Mouse (Mus musculus) embryonic facial prominence, embryonic 10.5 days (tissue): ENCODE data around the gene Nptx2. TPM values are rescaled to one million over a fixed set of nuclear protein-coding genes. Genes with fewer than 3 reads are reported as not detected.

Experiments used
- DNase-seq: peaks from one replicate; pipeline ENCODE4 v3.0.0-alpha.2; 2017; ENCODE audit warnings: low spot score
- H3K27ac ChIP-seq: fragments of 300-500 bp; sonication (generic); replicated peaks from 2 replicates; pipeline ENCODE4 v1.5.1; 2016; ENCODE audit warnings: mild to moderate bottlenecking
- H3K27me3 ChIP-seq: fragments of 300-500 bp; sonication (generic); replicated peaks from 2 replicates; pipeline ENCODE4 v1.6.1; 2016; ENCODE audit warnings: low read depth, mild to moderate bottlenecking; ENCODE audit not compliant: poor library complexity, severe bottlenecking
- H3K36me3 ChIP-seq: fragments of 300-500 bp; sonication (generic); replicated peaks from 2 replicates; pipeline ENCODE4 v1.6.1; 2016; ENCODE audit warnings: mild to moderate bottlenecking, moderate library complexity
- H3K4me1 ChIP-seq: fragments of 300-500 bp; sonication (generic); 2 replicates; pipeline ENCODE4 v1.6.1; 2016
- H3K4me3 ChIP-seq: fragments of 300-500 bp; sonication (generic); 2 replicates; pipeline ENCODE4 v1.5.1; 2016; ENCODE audit warnings: mild to moderate bottlenecking, moderate library complexity
- H3K9me3 ChIP-seq: fragments of 300-500 bp; sonication (generic); 2 replicates; pipeline ENCODE4 v1.6.1; 2016; ENCODE audit warnings: mild to moderate bottlenecking
- WGBS: fragments of 180-500 bp; shearing (Covaris S2); methylation state at CpG from one replicate; pipeline ENCODE4 v1.1.7; 2016; 5-methylcytosine and 5-hydroxymethylcytosine counted together
- polyA plus RNA-seq: library from polyadenylated mRNA; unstranded; fragments of >200 nt; fragmentation: Nextera tagmentation; extraction: Ambion mirVana; gene quantifications from 2 replicates; pipeline ENCODE4 v1.2.1, GENCODE M21; 2016

Gene Nptx2
- polyA plus RNA-seq, 1 experiment from 2014 or later = 0.77 TPM

- Histone ChIP-seq H3K27ac (no peak overlapping the region), H3K9me3 (no peaks in the 10 kb centered on the region), H3K4me3 (no peak overlapping the region), H3K4me1 (peaks cover 18% of the 10 kb centered on the region), H3K36me3 (no peaks in the 10 kb centered on the region), H3K27me3 (peaks cover 49% of the 10 kb centered on the region)
- peak; percentile 45 for DNase-seq
- 28% methylated on average over 12 of the region's 12 CpGs for WGBS
These were observed 2.9 kb upstream of the Nptx2 start for GRCm38 (mm10) chr5:144542711-144543308.

GRCm38 (mm10) chr5:144546423-144546995 lies 807 bp downstream of the Nptx2 start:
- H3K27ac ChIP-seq = no peak overlapping the region
- H3K27me3 ChIP-seq = peaks cover 77% of the 10 kb centered on the region
- WGBS = 2% methylated on average over 34 of the region's 34 CpGs
- H3K9me3 ChIP-seq = no peaks in the 10 kb centered on the region
- peak overlapping the region; percentile 53 for H3K4me3 ChIP-seq
- H3K4me1 ChIP-seq = peaks cover 27% of the 10 kb centered on the region
- DNase-seq = peak; percentile 55
- H3K36me3 ChIP-seq = no peaks in the 10 kb centered on the region

GRCm38 (mm10) chr5:144547333-144547878 lies 1.7 kb downstream of the Nptx2 start:
- Histone ChIP-seq H3K36me3 (no peaks in the 10 kb centered on the region), H3K27me3 (peaks cover 82% of the 10 kb centered on the region), H3K4me1 (peaks cover 27% of the 10 kb centered on the region), H3K27ac (no peak overlapping the region), H3K9me3 (no peaks in the 10 kb centered on the region), H3K4me3 (peak overlapping the region; percentile 53)
- 13% methylated on average over 9 of the region's 9 CpGs for WGBS
- no peak for DNase-seq

- H3K27me3 ChIP-seq = peaks cover 85% of the 10 kb centered on the region
- no peaks in the 10 kb centered on the region for H3K36me3 ChIP-seq
- peaks cover 27% of the 10 kb centered on the region for H3K4me1 ChIP-seq
- whole genome bisulfite sequencing = 3% methylated on average over 21 of the region's 21 CpGs
- DNase-seq = peak; percentile 60
- no peak overlapping the region; the same call in 1 of the 2 replicates for H3K27ac ChIP-seq
- no peaks in the 10 kb centered on the region for H3K9me3 ChIP-seq
- H3K4me3 ChIP-seq = peak overlapping the region; percentile 53
These were observed 2.5 kb downstream of the Nptx2 start for GRCm38 (mm10) chr5:144548079-144548631.

- H3K9me3 ChIP-seq = no peaks in the 10 kb centered on the region
- WGBS = 83% methylated on average over 9 of the region's 9 CpGs
- no peaks in the 10 kb centered on the region for H3K36me3 ChIP-seq
- no peak for DNase-seq
- no peak overlapping the region for H3K4me3 ChIP-seq
- H3K27me3 ChIP-seq = peaks cover 71% of the 10 kb centered on the region
- H3K4me1 ChIP-seq = peaks cover 27% of the 10 kb centered on the region
- H3K27ac ChIP-seq = no peak overlapping the region
These were observed 4.3 kb downstream of the Nptx2 start for GRCm38 (mm10) chr5:144550003-144550402.

- H3K4me3 ChIP-seq = no peak overlapping the region
- no peak for DNase-seq
- no peaks in the 10 kb centered on the region for H3K36me3 ChIP-seq
- H3K9me3 ChIP-seq = no peaks in the 10 kb centered on the region
- H3K27me3 ChIP-seq = peaks cover 65% of the 10 kb centered on the region
- no peak overlapping the region for H3K27ac ChIP-seq
- peaks cover 21% of the 10 kb centered on the region for H3K4me1 ChIP-seq
- 56% methylated on average over 5 of the region's 5 CpGs for WGBS
These were observed 5.0 kb downstream of the Nptx2 start for GRCm38 (mm10) chr5:144550622-144551137.

GRCm38 (mm10) chr5:144556710-144557109 lies 11.0 kb downstream of the Nptx2 start:
- peak overlapping the region; percentile 48 for H3K27ac ChIP-seq
- peaks cover 14% of the 10 kb centered on the region; the same call in 1 of the 2 replicates for H3K27me3 ChIP-seq
- DNase-seq = no peak
- H3K36me3 ChIP-seq = no peaks in the 10 kb centered on the region
- 47% methylated on average over 10 of the region's 10 CpGs for WGBS
- no peak overlapping the region for H3K4me3 ChIP-seq
- no peaks in the 10 kb centered on the region for H3K9me3 ChIP-seq
- peaks cover 15% of the 10 kb centered on the region for H3K4me1 ChIP-seq

- Histone ChIP-seq H3K4me3 (no peak overlapping the region), H3K4me1 (peaks cover 15% of the 10 kb centered on the region), H3K27ac (no peak overlapping the region), H3K36me3 (no peaks in the 10 kb centered on the region), H3K27me3 (peaks cover 11% of the 10 kb centered on the region; the same call in 1 of the 2 replicates), H3K9me3 (no peaks in the 10 kb centered on the region)
- DNase-seq = no peak
- 62% methylated on average over 8 of the region's 8 CpGs for WGBS
These were observed 11.7 kb downstream of the Nptx2 start for GRCm38 (mm10) chr5:144557363-144557762.

- Histone ChIP-seq H3K27me3 (0 out of 2 replicates have a peak, but pooled peaks cover 2% of the 10 kb centered on the region), H3K9me3 (no peaks in the 10 kb centered on the region), H3K4me1 (peaks cover 15% of the 10 kb centered on the region), H3K36me3 (no peaks in the 10 kb centered on the region), H3K4me3 (no peak overlapping the region), H3K27ac (no peak overlapping the region)
- no peak for DNase-seq
These were observed 12.8 kb downstream of the Nptx2 start for GRCm38 (mm10) chr5:144558481-144558880.

- H3K4me3 ChIP-seq = no peak overlapping the region
- H3K4me1 ChIP-seq = no peaks in the 10 kb centered on the region
- H3K9me3 ChIP-seq = no peaks in the 10 kb centered on the region
- H3K27ac ChIP-seq = no peak overlapping the region
- H3K36me3 ChIP-seq = no peaks in the 10 kb centered on the region
- no peaks in the 10 kb centered on the region for H3K27me3 ChIP-seq
- WGBS = 81% methylated on average over 4 of the region's 4 CpGs
- DNase-seq = no peak
These were observed 20.0 kb downstream of the Nptx2 start for GRCm38 (mm10) chr5:144565739-144566138.

- Histone ChIP-seq H3K27me3 (no peaks in the 10 kb centered on the region), H3K27ac (no peak overlapping the region), H3K9me3 (peaks cover 25% of the 10 kb centered on the region; the same call in 1 of the 2 replicates), H3K4me3 (no peak overlapping the region), H3K36me3 (no peaks in the 10 kb centered on the region), H3K4me1 (no peaks in the 10 kb centered on the region)
- DNase-seq = no peak
- WGBS = 91% methylated on average over 5 of the region's 5 CpGs
These were observed 39.4 kb downstream of the Nptx2 start for GRCm38 (mm10) chr5:144585100-144585499.

GRCm38 (mm10) chr5:144591248-144591880 lies 45.7 kb downstream of the Nptx2 start:
- Histone ChIP-seq H3K4me3 (no peak overlapping the region), H3K4me1 (no peaks in the 10 kb centered on the region), H3K9me3 (peaks cover 10% of the 10 kb centered on the region; the same call in 1 of the 2 replicates), H3K27me3 (no peaks in the 10 kb centered on the region), H3K36me3 (no peaks in the 10 kb centered on the region), H3K27ac (no peak overlapping the region)
- 48% methylated on average over 12 of the region's 12 CpGs for WGBS
- no peak for DNase-seq
